Mouse (Mus musculus) erythroblast, embryonic 14.5 days (primary cell): ENCODE measurements around the gene Lrmda.

Source experiments
- GATA1 ChIP-seq: IDR thresholded peaks from 2 replicates; pipeline ENCODE4 v1.6.1; 2012; ENCODE audit warnings: low read length, inconsistent platforms, mixed read lengths
- TAL1 ChIP-seq: IDR thresholded peaks from 3 replicates; pipeline ENCODE4 v1.6.1; 2012; ENCODE audit warnings: low read length, inconsistent platforms, mixed read lengths

DNA sequence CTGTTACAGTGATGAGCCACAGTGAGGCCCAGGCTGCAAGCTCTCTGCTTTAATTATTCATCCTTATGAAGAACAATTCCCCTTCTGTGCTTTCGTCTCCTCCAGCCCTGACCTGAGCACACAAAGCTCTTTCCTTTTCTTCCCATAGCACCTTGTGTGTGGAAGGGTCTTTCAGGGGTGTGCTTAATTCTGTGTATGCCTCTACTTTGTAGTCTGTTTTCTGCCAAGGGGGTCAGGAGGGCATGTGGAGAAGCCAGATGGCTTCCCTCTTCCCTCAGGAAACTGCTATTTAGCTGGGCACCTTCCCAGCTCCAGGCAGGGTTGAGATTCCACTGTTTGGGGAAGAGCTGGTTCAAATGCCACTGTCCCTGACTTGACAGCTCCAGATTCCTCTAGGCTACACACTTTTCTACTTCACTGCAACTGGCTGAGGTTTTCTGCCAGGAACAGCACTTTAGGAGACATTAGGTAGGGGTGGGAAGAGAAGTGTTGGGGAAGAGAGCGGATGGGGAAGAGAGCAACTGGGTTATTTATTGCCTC is 995.3 kb downstream of the Lrmda start:
- TF ChIP-seq GATA1, result no peak
- TF ChIP-seq TAL1, result no peak
